Mouse (Mus musculus): ENCODE data around the gene Clmn.

DNA sequence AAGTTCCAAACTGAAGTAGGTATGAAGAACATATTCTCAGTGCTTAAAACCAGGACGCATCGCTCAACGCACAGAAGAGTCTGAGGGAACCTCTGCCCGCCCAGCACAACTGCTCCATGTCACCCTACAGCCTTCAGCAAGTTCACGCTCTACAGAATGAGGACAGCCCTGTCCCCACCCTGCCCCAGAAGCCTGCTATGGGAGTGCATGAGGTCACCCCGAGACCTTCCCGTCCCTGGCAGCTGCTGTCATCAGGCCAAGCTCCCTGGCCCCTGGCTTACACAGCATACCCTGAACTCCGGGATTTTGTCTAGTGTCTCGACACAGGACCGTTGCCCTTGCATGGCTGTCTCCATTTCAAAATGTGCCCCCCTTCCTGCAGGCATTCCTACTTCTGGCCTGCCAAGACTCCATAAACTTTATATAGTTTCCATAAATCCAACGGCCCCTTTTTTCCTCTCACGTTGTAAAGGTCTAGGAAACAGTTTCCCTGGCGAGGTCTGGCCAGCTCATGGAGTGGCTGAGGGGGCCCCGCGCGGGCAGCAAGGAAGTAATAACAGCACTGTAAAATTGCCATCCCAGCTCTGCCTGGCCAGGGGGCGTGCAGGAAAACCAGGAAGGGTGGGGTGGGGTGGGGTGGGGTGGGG lies 56.3 kb downstream of the Clmn start:
- no peak for TF ChIP-seq CTCF (IDR thresholded peaks at IDR 0.05; ENCODE audit: insufficient read depth, low read depth, low read length)
- TF ChIP-seq POLR2A (IDR thresholded peaks at IDR 0.05; ENCODE audit: insufficient read depth, low read depth, low read length): no peak

Data from olfactory bulb, adult 2 months (tissue).